Mouse (Mus musculus): ENCODE data around the gene Mtfmt. TPM values are rescaled to one million over a fixed set of nuclear protein-coding genes. Genes with fewer than 3 reads are reported as not detected.

Gene Mtfmt
- total and polyA plus RNA-seq, 3 experiments = 8.3 to 27.9 (median 16.0) TPM

DNA sequence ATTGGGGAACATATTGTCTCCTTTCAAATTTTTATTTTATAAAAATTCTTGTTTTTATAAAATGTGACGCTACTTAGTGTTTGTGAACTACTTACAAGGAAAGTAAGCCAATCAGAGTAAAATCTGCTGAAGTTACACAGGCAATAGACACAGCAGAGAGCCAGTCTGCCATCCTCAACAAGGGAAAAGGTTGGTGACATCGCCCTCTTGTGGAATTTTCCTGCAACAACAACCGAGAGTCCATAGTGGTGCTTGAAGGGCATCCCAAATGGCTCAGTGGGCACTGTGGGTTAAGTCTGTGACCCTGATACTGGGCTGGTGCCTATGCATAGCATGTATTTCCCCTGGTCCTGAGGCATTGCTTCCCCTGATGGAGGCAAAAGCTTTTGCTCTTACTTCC lies 3.3 kb upstream of the Mtfmt start:
- H3K9me3 ChIP-seq (replicated peaks) = no peaks in the 10 kb centered on the region
- TF ChIP-seq POLR2AphosphoS5 (IDR thresholded peaks at IDR 0.05; ENCODE audit: insufficient replicate concordance, low read depth, low read length) (no peak), CTCF (IDR thresholded peaks at IDR 0.05; ENCODE audit: low read depth, low read length) (peak; percentile 78)
- ATAC-seq (ENCODE audit: extremely low read depth, insufficient number of reproducible peaks, low FRiP score, poor library complexity, severe bottlenecking) (no peak; the same call in 1 of the 2 replicates), DNase-seq (ENCODE audit: low spot score) (peak; percentile 39)
- peaks cover 4% of the 10 kb centered on the region for H3K27me3 ChIP-seq (ENCODE audit: insufficient read depth, low read length)
- H3K36me3 ChIP-seq (replicated peaks) = no peaks in the 10 kb centered on the region
- peaks cover 26% of the 10 kb centered on the region for H3K4me1 ChIP-seq (ENCODE audit: insufficient read depth, low read depth, low read length)
- no peak overlapping the region for H3K4me3 ChIP-seq (ENCODE audit: low read depth, low read length)

DNA sequence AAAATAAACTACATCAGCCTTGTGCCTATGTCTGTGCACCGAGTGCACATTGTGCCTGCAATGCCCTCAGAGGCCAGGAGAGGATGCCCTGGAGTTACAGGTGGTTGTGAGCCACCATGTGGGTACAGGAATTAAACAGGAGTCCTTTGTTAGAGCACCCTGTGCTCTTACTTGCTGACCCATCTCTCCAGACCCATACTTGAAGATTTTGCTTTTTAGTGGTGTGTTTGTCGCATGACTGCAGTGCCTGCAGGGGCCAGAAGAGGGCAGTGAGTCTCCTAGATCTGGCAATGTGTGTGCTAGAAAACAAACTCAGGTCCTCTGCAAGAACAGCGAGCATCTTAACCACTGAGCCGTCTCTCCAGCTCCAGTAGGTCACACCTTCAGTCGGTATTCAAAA lies 1.4 kb upstream of the Mtfmt start:
- TF ChIP-seq CTCF (IDR thresholded peaks at IDR 0.05; ENCODE audit: low read depth, low read length) = peak; percentile 55
- no peak for TF ChIP-seq POLR2AphosphoS5 (IDR thresholded peaks at IDR 0.05; ENCODE audit: insufficient replicate concordance, low read depth, low read length)
- H3K4me1 ChIP-seq (ENCODE audit: insufficient read depth, low read depth, low read length) = peaks cover 29% of the 10 kb centered on the region
- H3K4me3 ChIP-seq (ENCODE audit: low read depth, low read length) = no peak overlapping the region
- ATAC-seq (ENCODE audit: extremely low read depth, insufficient number of reproducible peaks, low FRiP score, poor library complexity, severe bottlenecking) (no peak), DNase-seq (ENCODE audit: low spot score) (no peak)
- H3K36me3 ChIP-seq (replicated peaks) = peaks cover 14% of the 10 kb centered on the region
- H3K27me3 ChIP-seq (ENCODE audit: insufficient read depth, low read length) = peaks cover 4% of the 10 kb centered on the region
- no peaks in the 10 kb centered on the region for H3K9me3 ChIP-seq (replicated peaks)

DNA sequence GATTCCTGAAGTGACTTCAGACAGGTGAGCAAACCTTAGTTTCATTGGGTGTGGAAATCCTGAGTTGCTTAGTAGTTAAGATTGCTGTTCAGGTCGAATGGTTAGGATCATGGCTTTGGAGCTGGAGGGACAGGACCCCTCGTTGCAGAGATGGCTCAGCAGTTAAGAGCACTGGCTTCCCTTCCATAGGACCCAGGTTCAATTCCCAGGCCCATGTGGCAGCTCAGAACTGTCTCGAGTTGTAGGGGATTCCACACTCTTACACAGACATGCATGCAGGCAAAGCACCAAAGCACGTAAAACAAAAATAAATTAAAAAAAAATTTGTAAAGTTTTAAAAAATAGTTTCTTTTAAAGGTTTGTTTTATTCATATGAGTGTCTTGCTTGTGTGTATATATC lies 371 bp upstream of the Mtfmt start:
- H3K27me3 ChIP-seq (ENCODE audit: insufficient read depth, low read length) = peaks cover 4% of the 10 kb centered on the region
- peaks cover 24% of the 10 kb centered on the region for H3K36me3 ChIP-seq (replicated peaks)
- H3K9me3 ChIP-seq (replicated peaks) = no peaks in the 10 kb centered on the region
- DNase-seq (ENCODE audit: low spot score) = no peak
- no peak overlapping the region; the same call in 1 of the 2 replicates for H3K4me3 ChIP-seq (ENCODE audit: low read depth, low read length)
- TF ChIP-seq GATA2 (IDR thresholded peaks at IDR 0.05; ENCODE audit: borderline replicate concordance, low read depth, low read length) (no peak), CTCF (IDR thresholded peaks at IDR 0.05; ENCODE audit: low read depth, low read length) (no peak), TAL1 (conservative IDR thresholded peaks at IDR 0.05; ENCODE audit: low read depth, low read length) (no peak), POLR2AphosphoS5 (IDR thresholded peaks at IDR 0.05; ENCODE audit: insufficient replicate concordance, low read depth, low read length) (no peak), GATA1 (IDR thresholded peaks at IDR 0.05; ENCODE audit: borderline replicate concordance, low read length) (no peak)
- ATAC-seq (ENCODE audit: extremely low read depth, insufficient number of reproducible peaks, low FRiP score, poor library complexity, severe bottlenecking) = no peak
- H3K4me1 ChIP-seq (ENCODE audit: insufficient read depth, low read depth, low read length) = peaks cover 25% of the 10 kb centered on the region

DNA sequence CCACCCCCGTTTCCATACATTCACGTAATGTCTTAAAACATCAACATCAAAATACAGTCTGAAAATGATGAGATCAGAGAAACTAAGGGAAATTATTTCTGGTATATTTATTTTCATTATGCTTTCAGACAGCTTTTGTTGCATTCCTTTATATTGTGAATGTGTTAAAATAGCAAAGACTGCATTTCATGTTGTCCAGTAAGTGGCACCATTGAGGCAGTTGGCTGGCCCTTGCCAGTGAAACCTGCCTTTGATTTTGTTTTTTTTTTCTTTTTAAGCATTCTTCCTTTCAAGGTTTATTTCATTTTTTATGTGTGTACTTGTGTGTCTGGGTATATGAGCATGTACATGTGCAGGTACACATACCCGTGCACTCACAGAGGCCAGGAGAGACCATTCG lies 9.1 kb downstream of the Mtfmt start:
- Histone ChIP-seq H3K9me3 (replicated peaks) (no peaks in the 10 kb centered on the region), H3K4me1 (ENCODE audit: insufficient read depth, low read depth, low read length) (peaks cover 2% of the 10 kb centered on the region; the same call in 1 of the 2 replicates), H3K27me3 (ENCODE audit: insufficient read depth, low read length) (no peaks in the 10 kb centered on the region), H3K36me3 (replicated peaks) (peaks cover 86% of the 10 kb centered on the region), H3K4me3 (ENCODE audit: low read depth, low read length) (no peak overlapping the region)
- no peak for TF ChIP-seq TAL1 (conservative IDR thresholded peaks at IDR 0.05; ENCODE audit: low read depth, low read length)
- ATAC-seq (ENCODE audit: extremely low read depth, insufficient number of reproducible peaks, low FRiP score, poor library complexity, severe bottlenecking) (no peak), DNase-seq (ENCODE audit: low spot score) (no peak)

DNA sequence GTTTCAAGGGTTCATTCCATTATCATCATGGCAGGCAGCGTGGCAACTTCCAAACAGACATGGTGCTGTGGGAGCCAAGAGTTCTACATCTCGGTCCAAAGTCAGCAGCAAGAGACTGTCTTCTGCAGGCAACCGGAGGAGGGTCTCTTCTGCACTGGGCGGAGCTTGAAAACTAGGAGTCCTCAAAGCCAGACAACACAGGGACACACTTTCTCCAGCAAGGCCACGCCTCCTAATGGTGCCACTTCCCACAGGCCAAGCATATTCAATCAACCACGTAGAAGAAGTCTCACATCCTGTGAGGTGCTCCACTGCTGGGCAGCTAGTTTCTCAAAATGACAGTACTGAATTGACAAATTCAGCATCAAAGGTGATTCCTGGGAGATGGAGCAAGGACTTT lies 12.4 kb downstream of the Mtfmt start:
- Histone ChIP-seq H3K27me3 (ENCODE audit: insufficient read depth, low read length) (no peaks in the 10 kb centered on the region), H3K9me3 (replicated peaks) (no peaks in the 10 kb centered on the region), H3K4me1 (ENCODE audit: insufficient read depth, low read depth, low read length) (no peaks in the 10 kb centered on the region; the same call in 1 of the 2 replicates), H3K36me3 (replicated peaks) (peaks cover 88% of the 10 kb centered on the region), H3K4me3 (ENCODE audit: low read depth, low read length) (no peak overlapping the region)
- no peak for TF ChIP-seq TAL1 (conservative IDR thresholded peaks at IDR 0.05; ENCODE audit: low read depth, low read length)
- no peak for TF ChIP-seq GATA1 (IDR thresholded peaks at IDR 0.05; ENCODE audit: borderline replicate concordance, low read length)
- TF ChIP-seq POLR2AphosphoS5 (IDR thresholded peaks at IDR 0.05; ENCODE audit: insufficient replicate concordance, low read depth, low read length) = no peak
- TF ChIP-seq CTCF (IDR thresholded peaks at IDR 0.05; ENCODE audit: low read depth, low read length) = no peak
- no peak for TF ChIP-seq GATA2 (IDR thresholded peaks at IDR 0.05; ENCODE audit: borderline replicate concordance, low read depth, low read length)
- DNase-seq (ENCODE audit: low spot score) (no peak), ATAC-seq (ENCODE audit: extremely low read depth, insufficient number of reproducible peaks, low FRiP score, poor library complexity, severe bottlenecking) (no peak)

DNA sequence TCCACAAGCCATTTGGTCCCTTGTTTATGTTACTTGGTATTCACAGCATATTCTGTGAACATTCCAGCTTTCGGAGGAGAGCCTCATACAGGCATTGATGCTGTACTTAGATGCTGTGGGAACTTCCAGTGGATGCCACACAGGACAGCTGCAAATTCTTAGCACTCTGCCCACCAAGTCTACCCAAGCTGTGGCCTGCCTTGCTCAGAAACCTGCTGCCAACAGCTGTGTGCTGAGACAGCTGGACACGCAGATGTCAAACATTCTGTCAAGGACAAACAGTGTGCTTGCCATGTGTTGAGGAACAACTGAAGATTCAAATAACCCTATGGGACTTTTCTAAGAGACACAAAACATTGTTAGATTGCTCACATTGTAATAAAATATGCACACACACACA lies 23.4 kb downstream of the Mtfmt start:
- TF ChIP-seq GATA2 (IDR thresholded peaks at IDR 0.05; ENCODE audit: borderline replicate concordance, low read depth, low read length) = no peak
- no peak for TF ChIP-seq POLR2AphosphoS5 (IDR thresholded peaks at IDR 0.05; ENCODE audit: insufficient replicate concordance, low read depth, low read length)
- H3K4me3 ChIP-seq (ENCODE audit: low read depth, low read length) = no peak overlapping the region
- no peaks in the 10 kb centered on the region; the same call in 1 of the 2 replicates for H3K27me3 ChIP-seq (ENCODE audit: insufficient read depth, low read length)
- H3K4me1 ChIP-seq (ENCODE audit: insufficient read depth, low read depth, low read length) = peaks cover 31% of the 10 kb centered on the region
- ATAC-seq (ENCODE audit: extremely low read depth, insufficient number of reproducible peaks, low FRiP score, poor library complexity, severe bottlenecking) = no peak
- no peak for DNase-seq (ENCODE audit: low spot score)
- H3K9me3 ChIP-seq (replicated peaks) = no peaks in the 10 kb centered on the region
- peaks cover 7% of the 10 kb centered on the region for H3K36me3 ChIP-seq (replicated peaks)

DNA sequence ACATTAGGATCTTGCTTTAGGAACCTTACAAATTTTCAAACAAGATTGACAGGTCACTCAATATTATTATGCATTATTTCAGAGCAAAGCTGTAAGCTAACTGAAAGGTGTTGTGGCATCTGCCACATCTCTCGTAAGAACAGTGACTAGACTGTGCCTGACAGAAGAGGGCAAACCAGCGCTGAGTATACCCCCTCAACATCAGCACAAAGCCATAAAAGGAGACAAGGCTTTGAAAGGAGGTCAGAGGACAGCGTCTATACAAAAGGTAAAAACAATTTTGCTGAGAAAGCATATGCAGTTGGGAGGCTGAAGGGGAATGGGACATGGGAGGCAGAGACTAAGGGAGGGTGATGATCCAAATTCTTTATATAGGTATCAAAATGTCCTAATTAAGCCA lies 24.6 kb downstream of the Mtfmt start:
- Histone ChIP-seq H3K27me3 (ENCODE audit: insufficient read depth, low read length) (no peaks in the 10 kb centered on the region; the same call in 1 of the 2 replicates), H3K4me1 (ENCODE audit: insufficient read depth, low read depth, low read length) (peaks cover 34% of the 10 kb centered on the region), H3K36me3 (replicated peaks) (peaks cover 12% of the 10 kb centered on the region), H3K9me3 (replicated peaks) (no peaks in the 10 kb centered on the region), H3K4me3 (ENCODE audit: low read depth, low read length) (no peak overlapping the region)
- TF ChIP-seq POLR2AphosphoS5 (IDR thresholded peaks at IDR 0.05; ENCODE audit: insufficient replicate concordance, low read depth, low read length) (no peak), CTCF (IDR thresholded peaks at IDR 0.05; ENCODE audit: low read depth, low read length) (no peak), TAL1 (conservative IDR thresholded peaks at IDR 0.05; ENCODE audit: low read depth, low read length) (no peak), GATA1 (IDR thresholded peaks at IDR 0.05; ENCODE audit: borderline replicate concordance, low read length) (no peak), GATA2 (IDR thresholded peaks at IDR 0.05; ENCODE audit: borderline replicate concordance, low read depth, low read length) (no peak)
- DNase-seq (ENCODE audit: low spot score) (no peak), ATAC-seq (ENCODE audit: extremely low read depth, insufficient number of reproducible peaks, low FRiP score, poor library complexity, severe bottlenecking) (no peak)
